Mouse (Mus musculus) cerebellum, adult 2 months (tissue): ENCODE data around the gene Phf21a.

Source experiments
- CTCF ChIP-seq: fragments of 200-500 bp; IDR thresholded peaks from 2 replicates; pipeline ENCODE4 v1.5.1; 2011; ENCODE audit warnings: low read depth, mild to moderate bottlenecking, control low read depth, low read length, moderate library complexity, borderline replicate concordance; ENCODE audit not compliant: insufficient read depth
- POLR2A ChIP-seq: fragments of 200-500 bp; IDR thresholded peaks from 2 replicates; pipeline ENCODE4 v1.6.1; 2011; ENCODE audit warnings: low read length, control low read depth, borderline replicate concordance; ENCODE audit not compliant: insufficient read depth

DNA sequence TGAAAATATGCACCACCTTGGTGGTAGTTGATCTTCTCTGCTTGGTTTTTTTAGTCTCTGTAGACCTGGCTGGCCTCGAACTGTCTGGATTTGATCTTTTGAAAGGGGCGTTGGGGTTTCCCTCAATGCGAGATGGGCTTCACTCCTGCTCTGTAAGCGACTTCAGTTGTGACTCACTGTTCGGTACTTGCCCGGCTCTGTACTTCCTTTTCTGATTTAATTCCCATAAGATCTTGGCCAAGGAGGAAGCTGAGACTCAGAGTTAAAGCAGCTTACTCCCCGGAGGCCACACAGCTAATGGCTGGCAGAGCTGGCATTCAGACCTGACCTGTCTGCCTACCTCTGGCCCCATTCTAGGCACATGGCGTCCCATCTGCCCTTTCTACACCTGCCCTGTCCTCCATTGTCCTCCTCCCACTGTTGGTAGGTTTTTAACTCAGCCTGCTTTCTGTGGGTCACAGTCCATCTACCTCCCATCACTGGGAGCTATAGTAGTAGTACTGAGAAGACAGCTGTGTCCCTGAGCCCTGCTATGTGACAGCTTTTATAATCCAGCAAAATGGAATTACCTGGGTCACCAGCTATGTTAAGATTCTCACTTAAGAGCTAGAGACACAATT lies 27.5 kb upstream of the Phf21a start:
- TF ChIP-seq CTCF, result no peak
- TF ChIP-seq POLR2A, result no peak
